Mouse (Mus musculus) bone marrow macrophage, adult 2 months (primary cell): ENCODE data around the gene Fam169b. TPM values are rescaled to one million over a fixed set of nuclear protein-coding genes. Genes with fewer than 3 reads are reported as not detected.

Experiments
- H3K27ac ChIP-seq: 2 replicates; pipeline ENCODE4 v1.5.1; 2012; ENCODE audit warnings: low read depth, low read length; ENCODE audit not compliant: insufficient read depth
- H3K4me1 ChIP-seq: 2 replicates; pipeline ENCODE4 v1.6.1; 2012; ENCODE audit warnings: low read length; ENCODE audit not compliant: control insufficient read depth, insufficient read depth
- H3K4me3 ChIP-seq: 2 replicates; pipeline ENCODE4 v1.5.1; 2012; ENCODE audit warnings: mild to moderate bottlenecking, low read length, moderate library complexity; ENCODE audit not compliant: insufficient read depth
- CTCF ChIP-seq: IDR thresholded peaks from 2 replicates; pipeline ENCODE4 v1.5.1; 2012; ENCODE audit warnings: low read depth, mild to moderate bottlenecking, low read length, moderate library complexity
- POLR2A ChIP-seq: IDR thresholded peaks from 2 replicates; pipeline ENCODE4 v1.6.1; 2012; ENCODE audit warnings: mild to moderate bottlenecking, low read depth, low read length, borderline replicate concordance
- polyA plus RNA-seq: library from polyadenylated mRNA; stranded (reverse); fragments of >200 nt; gene quantifications from 2 replicates; pipeline ENCODE4 v1.2.4, GENCODE M21; 2012; ENCODE audit not compliant: missing spikeins, insufficient read depth, insufficient read length

The Fam169b gene
- polyA plus RNA-seq, 1 experiment: not detected

DNA sequence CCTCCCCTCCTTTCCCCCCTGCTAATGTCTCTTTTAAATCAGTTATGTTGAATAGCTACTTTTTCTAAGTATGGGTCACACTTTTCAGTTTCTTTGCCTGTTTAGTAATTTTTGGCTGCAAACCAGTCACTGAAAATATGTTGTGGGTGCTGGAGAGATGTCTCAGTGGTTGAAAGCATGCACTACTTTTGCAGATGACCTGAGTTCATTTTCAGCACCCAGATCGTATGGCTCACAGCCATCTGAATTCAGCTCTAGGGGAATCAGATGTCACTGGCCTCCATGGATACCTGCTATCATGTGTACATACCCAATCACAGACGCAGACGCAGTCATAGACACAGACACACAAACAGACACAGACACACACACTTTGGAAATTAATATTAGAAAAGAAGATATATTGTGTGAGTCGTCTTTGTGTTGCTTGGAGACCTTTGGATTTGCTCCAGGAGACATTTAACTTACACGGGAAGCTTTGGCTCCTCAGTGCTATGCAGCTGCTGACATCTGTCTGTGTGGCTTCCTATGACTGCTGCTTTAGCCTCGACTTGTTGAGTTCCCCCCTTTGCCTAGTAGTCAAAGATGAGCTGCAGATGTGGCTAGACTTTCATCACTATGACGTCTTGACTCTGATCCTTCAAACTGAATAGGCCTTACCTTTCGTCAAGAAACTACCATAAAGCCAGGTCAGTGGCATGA, 63.6 kb downstream of the Fam169b start:
- H3K4me1 ChIP-seq: no peaks in the 10 kb centered on the region
- no peak overlapping the region for H3K27ac ChIP-seq
- no peak overlapping the region for H3K4me3 ChIP-seq
- TF ChIP-seq CTCF: no peak
- no peak for TF ChIP-seq POLR2A

DNA sequence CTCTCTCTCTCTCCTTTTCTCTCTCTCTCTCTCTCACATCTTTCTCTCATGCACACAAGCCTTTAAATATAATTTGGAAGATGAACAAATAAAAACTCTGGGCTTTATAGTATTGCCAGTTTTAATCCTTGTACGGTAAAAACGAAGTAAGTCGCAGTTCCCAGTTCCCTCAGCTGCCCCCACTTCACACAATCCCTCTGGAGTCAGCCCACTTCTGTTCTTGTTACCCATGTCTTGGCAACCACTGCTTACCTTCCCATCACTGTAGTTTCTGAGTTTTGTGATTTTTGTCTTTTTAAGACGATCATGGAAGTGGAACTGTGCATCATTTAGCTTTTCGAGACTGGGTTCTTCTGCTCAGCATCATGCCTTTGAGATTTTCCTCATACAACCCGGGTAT, 65.0 kb downstream of the Fam169b start:
- Histone ChIP-seq H3K4me3 (no peak overlapping the region), H3K27ac (no peak overlapping the region), H3K4me1 (no peaks in the 10 kb centered on the region)
- no peak for TF ChIP-seq POLR2A
- no peak for TF ChIP-seq CTCF

DNA sequence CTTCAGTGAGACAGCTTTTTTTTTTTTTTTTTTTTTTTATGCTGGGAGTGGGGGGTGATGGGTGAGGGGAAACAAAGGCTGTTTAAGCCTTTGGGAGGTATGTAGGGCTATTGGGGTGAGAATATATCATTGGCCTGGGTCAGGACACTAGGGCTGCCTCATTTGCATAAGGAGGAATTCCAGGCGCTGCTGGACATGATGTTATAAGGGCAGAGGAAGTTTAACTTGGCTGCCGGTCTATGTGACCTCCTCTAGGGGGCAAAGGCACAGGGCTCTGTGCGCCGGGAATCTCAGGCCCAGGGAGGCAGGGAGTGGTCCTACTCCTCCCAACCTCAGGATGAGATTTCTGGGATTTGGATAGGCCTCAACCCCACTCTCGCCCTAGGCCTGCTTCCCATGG, 70.9 kb downstream of the Fam169b start:
- H3K4me1 ChIP-seq: no peaks in the 10 kb centered on the region
- H3K27ac ChIP-seq: no peak overlapping the region
- H3K4me3 ChIP-seq: no peak overlapping the region
- TF ChIP-seq CTCF (no peak), POLR2A (no peak)

DNA sequence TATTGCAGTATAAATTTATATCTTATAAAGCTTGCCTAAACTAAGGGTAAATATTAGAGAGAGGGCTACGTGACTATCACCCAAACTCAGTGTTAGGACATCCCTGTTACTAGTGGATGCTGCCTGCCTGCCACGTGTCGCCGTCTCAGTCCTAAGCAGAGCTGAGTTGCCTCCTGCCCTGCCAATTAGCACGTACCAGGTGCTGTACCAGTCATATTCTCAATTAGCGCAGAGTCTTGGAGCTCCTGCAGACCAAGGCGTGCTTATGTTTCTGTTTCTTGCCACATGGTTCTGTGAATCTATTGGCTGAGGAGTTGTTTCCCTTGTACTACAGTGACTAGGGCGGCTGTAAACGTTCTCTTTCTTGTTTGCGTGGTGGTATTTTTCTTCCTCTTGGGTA, 72.3 kb downstream of the Fam169b start:
- H3K27ac ChIP-seq: no peak overlapping the region
- no peak overlapping the region for H3K4me3 ChIP-seq
- TF ChIP-seq POLR2A: no peak
- TF ChIP-seq CTCF: no peak
- no peaks in the 10 kb centered on the region for H3K4me1 ChIP-seq

DNA sequence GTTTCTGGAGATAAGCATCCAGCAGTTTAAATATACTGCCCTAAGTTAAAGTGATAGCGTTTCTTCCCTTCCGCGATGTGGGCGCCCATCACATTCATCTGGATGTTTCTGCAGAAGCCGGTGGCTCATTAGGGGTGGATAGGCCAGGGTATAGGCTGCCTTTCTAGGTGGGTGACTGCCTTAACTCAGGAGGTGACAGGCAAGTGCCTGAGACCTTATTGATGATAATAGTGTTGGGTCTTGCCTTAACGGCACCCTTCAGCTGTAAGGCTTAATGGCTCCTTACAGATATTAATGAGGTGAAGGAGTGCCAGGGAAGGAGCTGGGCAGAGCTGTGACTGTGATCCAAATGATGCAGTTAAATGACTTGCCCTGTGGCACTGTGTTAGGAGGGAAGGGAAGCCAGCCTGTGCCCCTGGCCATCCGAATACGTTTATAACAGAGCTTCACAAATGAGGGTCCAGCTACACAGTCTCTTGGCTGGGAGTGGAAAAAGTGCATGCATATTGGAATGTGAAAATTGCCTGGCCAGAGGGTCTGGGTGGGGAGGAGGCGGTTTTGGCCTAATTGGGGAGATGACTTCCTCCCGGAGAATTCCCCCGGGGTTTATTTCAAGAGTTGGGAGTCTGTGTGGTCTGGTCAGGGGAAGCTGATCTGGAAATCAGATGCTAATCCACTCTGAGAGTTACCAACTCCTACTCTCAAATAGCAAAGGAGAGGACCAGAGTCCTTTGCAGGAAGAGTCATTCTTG, 81.9 kb downstream of the Fam169b start:
- TF ChIP-seq CTCF (no peak), POLR2A (no peak)
- H3K27ac ChIP-seq: no peak overlapping the region
- no peaks in the 10 kb centered on the region for H3K4me1 ChIP-seq
- no peak overlapping the region for H3K4me3 ChIP-seq

DNA sequence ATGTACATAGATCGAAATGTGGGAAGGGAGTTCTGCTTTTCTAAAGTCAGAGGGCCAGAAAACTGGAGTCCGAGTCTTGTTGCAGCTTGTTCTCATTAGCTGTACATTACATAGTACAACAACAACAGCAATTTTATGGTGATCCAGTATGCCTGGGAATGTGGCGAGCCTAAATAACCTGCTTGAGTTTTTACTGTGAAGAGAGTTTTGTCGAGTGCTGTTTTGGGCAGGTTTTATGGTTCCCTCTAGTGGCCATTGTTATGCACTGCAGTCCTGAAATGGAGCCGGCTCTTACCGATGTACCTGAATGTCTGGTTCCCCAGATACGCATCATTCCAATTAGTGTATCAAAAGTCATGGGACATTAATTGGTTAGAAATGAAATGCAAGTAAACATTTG, 83.8 kb downstream of the Fam169b start:
- H3K27ac ChIP-seq: no peak overlapping the region
- no peak overlapping the region for H3K4me3 ChIP-seq
- no peaks in the 10 kb centered on the region for H3K4me1 ChIP-seq
- TF ChIP-seq CTCF (no peak), POLR2A (no peak)

DNA sequence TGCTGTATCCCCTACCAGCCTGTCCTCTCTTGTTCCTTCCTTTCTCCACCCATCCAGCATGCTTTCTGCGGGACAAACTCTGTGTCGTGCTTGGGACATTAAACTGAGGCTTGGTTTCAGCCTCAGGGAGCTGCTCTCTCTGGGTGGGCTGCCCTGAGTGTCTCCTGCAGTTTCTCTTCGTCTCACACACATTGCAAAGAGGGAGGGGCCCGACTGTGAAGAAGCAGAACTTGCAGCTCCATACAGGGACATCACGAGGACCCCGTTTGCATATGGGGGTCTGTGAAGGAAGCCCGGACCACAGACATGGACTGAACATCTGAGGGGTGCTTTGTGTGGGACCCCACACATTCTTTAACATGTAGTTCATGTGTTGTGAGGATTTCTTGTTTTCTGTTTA, 89.0 kb downstream of the Fam169b start:
- Histone ChIP-seq H3K27ac (no peak overlapping the region), H3K4me1 (no peaks in the 10 kb centered on the region), H3K4me3 (no peak overlapping the region)
- TF ChIP-seq CTCF: no peak
- no peak for TF ChIP-seq POLR2A

DNA sequence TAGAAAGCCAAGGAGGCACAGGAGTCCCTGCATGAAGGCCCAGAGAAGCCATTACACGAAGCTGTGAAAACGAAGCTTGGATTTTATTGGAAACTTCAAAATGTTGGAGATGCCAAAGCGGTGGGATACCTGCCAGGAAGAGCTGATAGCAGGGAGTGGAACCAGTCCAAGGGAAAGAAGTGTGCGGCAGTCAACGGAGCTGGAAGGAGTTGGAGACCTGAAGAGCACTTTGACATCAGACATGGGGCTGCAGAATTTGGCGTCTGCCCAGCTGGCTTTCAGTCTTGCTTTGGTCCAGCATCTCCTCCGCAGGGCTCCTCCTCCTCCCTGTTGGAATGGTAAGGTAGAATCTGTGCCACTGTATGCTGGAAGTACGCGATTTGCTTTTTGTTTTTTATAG, 92.1 kb downstream of the Fam169b start:
- H3K4me1 ChIP-seq: no peaks in the 10 kb centered on the region
- no peak for TF ChIP-seq CTCF
- no peak for TF ChIP-seq POLR2A
- no peak overlapping the region for H3K27ac ChIP-seq
- no peak overlapping the region for H3K4me3 ChIP-seq

DNA sequence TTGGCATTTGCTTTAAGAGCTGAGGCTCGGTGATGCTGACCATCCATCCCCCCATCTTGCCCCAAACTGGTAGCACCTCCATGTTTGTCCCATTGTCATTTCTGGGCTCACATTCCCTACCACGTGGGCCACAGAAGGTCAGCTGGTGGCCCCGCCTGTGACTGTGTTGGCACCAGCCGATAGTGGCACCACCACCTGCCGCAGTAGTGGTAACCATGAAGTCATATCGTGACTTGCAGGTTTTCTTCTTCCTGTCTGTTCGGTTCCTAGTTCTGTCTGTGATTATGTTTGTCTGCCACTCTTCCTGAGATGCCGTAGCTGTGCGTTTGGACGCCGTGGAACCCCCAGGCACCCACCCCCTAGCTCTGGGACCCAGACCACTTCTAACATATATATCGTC, 95.3 kb downstream of the Fam169b start:
- Histone ChIP-seq H3K4me3 (no peak overlapping the region), H3K4me1 (no peaks in the 10 kb centered on the region), H3K27ac (no peak overlapping the region)
- no peak for TF ChIP-seq POLR2A
- no peak for TF ChIP-seq CTCF

DNA sequence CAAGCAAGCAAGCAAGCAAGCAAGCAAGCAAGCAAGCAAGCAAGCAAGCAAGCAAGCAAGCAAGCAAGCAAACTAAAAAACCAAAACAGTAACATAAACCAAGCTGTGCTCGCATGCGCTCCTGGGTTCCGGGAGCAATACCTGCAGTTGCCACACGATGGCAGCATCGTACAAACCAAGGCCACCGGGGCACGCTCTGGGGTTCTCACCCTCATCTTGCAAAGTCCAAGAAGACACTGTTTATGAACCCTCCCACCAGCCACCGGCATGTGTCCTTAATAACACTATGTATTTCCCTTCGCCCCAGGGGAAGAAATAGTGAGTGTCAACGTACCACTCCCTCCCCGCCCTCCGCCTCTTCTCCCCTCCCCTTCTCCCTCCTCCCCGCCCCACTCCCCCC, 96.1 kb downstream of the Fam169b start:
- TF ChIP-seq POLR2A (no peak), CTCF (peak; percentile 47)
- Histone ChIP-seq H3K27ac (no peak overlapping the region), H3K4me1 (no peaks in the 10 kb centered on the region), H3K4me3 (no peak overlapping the region)
